Mouse (Mus musculus) adrenal gland, postnatal 25 days (tissue): ENCODE measurements around the gene Fzd1. TPM values are rescaled to one million over a fixed set of nuclear protein-coding genes. Genes with fewer than 3 reads are reported as not detected.

Source experiments
- DNase-seq: peaks from one replicate; pipeline ENCODE4 v3.0.0; 2021; ENCODE audit warnings: mixed read lengths
- microRNA-seq, 2 experiments: library from miRNA; unstranded; fragments of <30 nt; microRNA quantifications; one replicate each; pipeline ENCODE4 v1.2.0; 2021
- total RNA-seq: library from RNA; stranded (reverse); gene quantifications from 2 replicates; pipeline ENCODE4 v1.2.3, GENCODE M21; 2021

The Fzd1 gene
- total RNA-seq, 1 experiment from 2014 or later: 17.8 TPM

DNA sequence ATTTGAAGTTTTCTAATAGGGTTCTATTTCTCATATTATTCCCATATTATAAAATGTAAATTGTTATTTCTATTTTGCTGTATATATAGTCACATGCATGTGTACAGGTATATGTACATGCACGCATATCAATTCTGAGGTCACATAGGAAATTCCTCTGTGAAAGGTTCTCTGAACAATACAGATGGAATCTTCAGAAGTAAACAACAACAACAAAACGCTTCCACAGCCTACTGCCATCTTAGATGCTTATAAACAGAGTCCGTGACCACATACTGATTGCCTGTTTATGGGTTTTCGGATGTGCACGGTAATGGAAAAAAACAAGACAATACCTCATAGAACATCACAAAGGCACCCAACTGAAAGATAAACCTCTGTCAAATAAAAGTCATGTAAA lies 4.7 kb downstream of the Fzd1 start:
- DNase-seq: no peak

DNA sequence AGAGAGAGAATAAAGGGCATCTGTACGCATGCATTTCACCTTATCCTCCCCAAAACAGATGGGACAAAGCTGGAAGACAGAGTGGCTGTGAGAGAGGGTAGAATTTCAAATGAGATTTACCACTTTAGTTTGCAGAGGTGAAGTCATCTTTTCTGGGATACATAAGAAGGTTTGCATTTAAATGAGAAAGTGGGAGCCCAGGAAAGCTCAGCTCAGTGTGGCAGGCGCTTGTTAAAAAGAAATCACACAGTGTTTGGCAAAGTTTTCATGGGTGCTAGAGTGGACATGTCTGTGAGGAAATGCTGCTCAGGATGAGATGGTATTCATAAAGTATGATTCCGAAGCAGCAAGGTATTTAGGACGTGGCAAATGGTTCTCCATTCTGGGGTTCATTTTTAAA lies 15.1 kb downstream of the Fzd1 start:
- DNase-seq: no peak

DNA sequence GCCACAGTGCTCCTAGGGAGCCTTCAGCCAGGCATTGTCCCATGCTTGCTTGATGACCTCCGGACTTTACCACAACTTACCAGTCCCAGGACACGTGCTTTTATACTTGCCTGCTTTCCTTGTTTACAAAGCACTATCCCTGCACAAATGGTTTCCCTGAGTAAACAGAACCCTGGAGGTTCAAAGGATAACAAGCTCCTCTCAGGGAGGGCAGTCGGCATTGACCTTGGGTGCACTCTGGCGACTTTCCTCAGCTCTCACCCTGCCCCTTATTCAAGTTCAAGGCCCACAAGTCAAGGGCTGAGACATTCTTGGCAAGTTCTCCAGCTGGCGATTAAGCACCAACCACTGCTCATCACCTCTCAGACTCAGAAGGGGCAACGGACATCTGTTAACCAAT lies 20.8 kb downstream of the Fzd1 start:
- no peak for DNase-seq

DNA sequence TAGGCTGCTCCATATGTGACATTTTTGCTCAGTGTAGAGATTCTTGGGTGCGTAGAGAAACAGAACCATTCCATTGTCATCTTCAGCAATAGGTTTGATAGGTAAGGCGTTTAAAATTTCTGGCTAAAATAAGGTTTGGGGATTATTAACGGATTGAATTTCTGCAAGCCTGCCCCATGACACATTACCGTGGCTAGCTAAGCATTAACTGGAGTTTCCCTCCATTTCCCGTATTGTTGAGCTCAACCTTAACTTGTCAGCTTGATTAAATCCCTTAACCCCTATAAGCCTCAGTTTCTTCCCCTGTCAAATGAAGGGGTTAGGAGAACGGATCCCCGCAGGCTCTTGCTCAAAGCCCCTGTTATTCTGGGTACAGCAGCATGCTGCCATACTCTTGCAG lies 22.4 kb downstream of the Fzd1 start:
- DNase-seq: no peak

DNA sequence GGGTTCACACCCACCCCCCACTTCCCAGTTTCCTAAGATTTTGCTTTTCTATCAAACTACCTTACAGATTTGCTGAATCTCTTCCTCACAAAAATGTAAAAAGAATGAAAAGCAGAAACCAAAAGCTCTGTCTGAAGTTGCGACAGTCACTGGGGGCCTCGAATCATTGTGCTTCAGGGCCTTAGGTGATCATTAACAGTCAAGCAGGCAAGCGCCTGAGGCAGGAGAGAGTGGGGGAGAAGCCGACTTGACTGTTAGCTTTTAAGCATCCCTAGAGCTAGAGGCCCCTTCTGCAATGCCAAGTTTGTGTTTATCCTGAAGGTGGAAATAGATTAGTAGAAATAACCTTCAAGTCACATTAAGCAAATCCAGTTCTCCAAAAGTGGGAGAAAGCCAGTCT lies 24.6 kb downstream of the Fzd1 start:
- no peak for DNase-seq

GRCm38 (mm10) chr5:4732241-4733229 lies 25.3 kb downstream of the Fzd1 start:
- no peak for DNase-seq

DNA sequence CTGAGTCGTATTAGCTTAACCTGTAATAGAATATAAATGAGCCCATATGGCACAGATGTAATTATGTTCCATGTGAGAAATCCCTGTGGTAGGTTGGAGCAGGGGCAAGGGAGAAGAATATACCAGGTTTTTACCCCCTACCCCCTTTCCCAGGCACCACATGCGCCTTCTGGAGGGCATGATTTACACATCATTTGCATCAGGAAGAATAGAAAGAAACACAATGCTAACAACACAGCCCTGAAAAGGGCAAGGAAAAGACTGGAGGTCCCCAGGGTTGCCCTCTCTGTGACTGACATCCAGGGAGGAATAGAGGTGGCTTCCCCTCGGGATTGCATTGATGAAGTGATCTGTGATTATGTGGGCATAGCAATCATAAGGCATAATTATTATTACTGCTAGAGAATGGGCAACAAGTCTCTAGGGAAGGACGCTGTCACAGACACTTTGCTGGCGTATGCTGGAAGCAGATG lies 26.1 kb downstream of the Fzd1 start:
- no peak for DNase-seq

GRCm38 (mm10) chr5:4731064-4731463 lies 26.8 kb downstream of the Fzd1 start:
- DNase-seq: no peak

Small RNA genes within 50 kb of the gene (microRNA-seq; reads per million reads assigned to microRNA genes)
- gene Gm44483: 0 reads per million in 2 experiments
